Mouse (Mus musculus): ENCODE results near the gene Rnf113a2. TPM values are rescaled to one million over a fixed set of nuclear protein-coding genes. Genes with fewer than 3 reads are reported as not detected.

The Rnf113a2 gene
- total RNA-seq (2021), result 1 to 10 TPM; 5.4 to 5.8 TPM
- long read RNA-seq, experiment 1, partial matches to known transcripts, result 0 of 3 reads
- long read RNA-seq, experiment 1, other reads (novel, unspliced or antisense), result 0 of 3 reads
- long read RNA-seq, experiment 2, transcript Rnf113a2-201 (1 exons, 1,383 nt), result major isoform, 6 of 6 reads
- long read RNA-seq, experiment 2, partial matches to known transcripts, result 0 of 6 reads
- long read RNA-seq, experiment 2, other reads (novel, unspliced or antisense), result 0 of 6 reads

- intact Hi-C loops (cut with DNase I; ENCODE audit: low total_unique reads), result no loop called here
- peak; percentile 79 for DNase-seq
These were observed at the start of gene Rnf113a2 for GRCm38 (mm10) chr12:84416834-84417604. Rnf113a2 (plus strand) TSS chr12:84417196.

GRCm38 (mm10) chr12:84371647-84372046 is 45.3 kb upstream of the Rnf113a2 start:
- no peak for DNase-seq
- intact Hi-C loops (cut with DNase I; ENCODE audit: low total_unique reads), result no loop called here

- DNase-seq, result no peak
- intact Hi-C loops (cut with DNase I; ENCODE audit: low total_unique reads), result no loop called here
These were observed 43.0 kb upstream of the Rnf113a2 start for GRCm38 (mm10) chr12:84373831-84374481.

GRCm38 (mm10) chr12:84382369-84382768 is 34.6 kb upstream of the Rnf113a2 start:
- intact Hi-C loops (cut with DNase I; ENCODE audit: low total_unique reads), result no loop called here
- DNase-seq, result no peak

GRCm38 (mm10) chr12:84384644-84385081 is 32.3 kb upstream of the Rnf113a2 start:
- no peak for DNase-seq
- intact Hi-C loops (cut with DNase I; ENCODE audit: low total_unique reads), result no loop called here

- intact Hi-C loops (cut with DNase I; ENCODE audit: low total_unique reads), result no loop called here
- DNase-seq, result no peak
These were observed 31.6 kb upstream of the Rnf113a2 start for GRCm38 (mm10) chr12:84385408-84385807.

- intact Hi-C loops (cut with DNase I; ENCODE audit: low total_unique reads), result no loop called here
- no peak for DNase-seq
These were observed 28.9 kb upstream of the Rnf113a2 start for GRCm38 (mm10) chr12:84388097-84388496.

GRCm38 (mm10) chr12:84388774-84389400 is 28.1 kb upstream of the Rnf113a2 start:
- no peak for DNase-seq

GRCm38 (mm10) chr12:84390336-84390735 is 26.7 kb upstream of the Rnf113a2 start:
- intact Hi-C loops (cut with DNase I; ENCODE audit: low total_unique reads), result no loop called here
- no peak for DNase-seq

More at GRCm38 (mm10) chr12:84388774-84389400, 28.1 kb upstream of the Rnf113a2 start:
- intact Hi-C loops (cut with DNase I; ENCODE audit: low total_unique reads), result no loop called here

GRCm38 (mm10) chr12:84392681-84393080 is 24.3 kb upstream of the Rnf113a2 start:
- no peak for DNase-seq
- intact Hi-C loops (cut with DNase I; ENCODE audit: low total_unique reads), result no loop called here

- no peak for DNase-seq
- intact Hi-C loops (cut with DNase I; ENCODE audit: low total_unique reads), result no loop called here
These were observed 23.1 kb upstream of the Rnf113a2 start for GRCm38 (mm10) chr12:84393847-84394246.

GRCm38 (mm10) chr12:84396947-84397679 is 19.9 kb upstream of the Rnf113a2 start:
- DNase-seq, result no peak
- intact Hi-C loops (cut with DNase I; ENCODE audit: low total_unique reads), result no loop called here

- intact Hi-C loops (cut with DNase I; ENCODE audit: low total_unique reads), result no loop called here
- no peak for DNase-seq
These were observed 19.3 kb upstream of the Rnf113a2 start for GRCm38 (mm10) chr12:84397685-84398084.

- intact Hi-C loops (cut with DNase I; ENCODE audit: low total_unique reads), result no loop called here
- no peak for DNase-seq
These were observed 18.4 kb upstream of the Rnf113a2 start for GRCm38 (mm10) chr12:84398629-84399028.

- intact Hi-C loops (cut with DNase I; ENCODE audit: low total_unique reads), result no loop called here
- no peak for DNase-seq
These were observed 17.9 kb upstream of the Rnf113a2 start for GRCm38 (mm10) chr12:84399135-84399534.

- intact Hi-C loops (cut with DNase I; ENCODE audit: low total_unique reads), result no loop called here
- no peak for DNase-seq
These were observed 17.3 kb upstream of the Rnf113a2 start for GRCm38 (mm10) chr12:84399663-84400062.

- intact Hi-C loops (cut with DNase I; ENCODE audit: low total_unique reads), result no loop called here
- no peak for DNase-seq
These were observed 16.9 kb upstream of the Rnf113a2 start for GRCm38 (mm10) chr12:84400068-84400467.

- no peak for DNase-seq
- intact Hi-C loops (cut with DNase I; ENCODE audit: low total_unique reads), result no loop called here
These were observed 16.3 kb upstream of the Rnf113a2 start for GRCm38 (mm10) chr12:84400653-84401052.

- no peak for DNase-seq
- intact Hi-C loops (cut with DNase I; ENCODE audit: low total_unique reads), result no loop called here
These were observed 14.1 kb upstream of the Rnf113a2 start for GRCm38 (mm10) chr12:84402923-84403322.
